Mouse (Mus musculus) limb, embryonic 11.5 days (tissue): Measurements from ENCODE around the gene Cyp4f16. TPM values are rescaled to one million over a fixed set of nuclear protein-coding genes. Genes with fewer than 3 reads are reported as not detected.
"Not testable (repeated sequence)": the region's sequence is repeated elsewhere in the genome, so short reads cannot be mapped to it uniquely, and the experiment has no call there.

Experiments used
- ATAC-seq: fragments of 200-750 bp; cut with Nextera tagmentation; 2 replicates; pipeline ENCODE4 v1.8.0; 2017; ENCODE audit warnings: low read depth; ENCODE audit not compliant: insufficient number of reproducible peaks, low FRiP score, low TSS enrichment
- DNase-seq: peaks from one replicate; pipeline ENCODE4 v3.0.0-alpha.2; 2015; ENCODE audit warnings: low spot score
- H3K27ac ChIP-seq: fragments of 300-500 bp; sonication (generic); replicated peaks from 2 replicates; pipeline ENCODE4 v1.5.1; 2014; ENCODE audit warnings: low read depth, mild to moderate bottlenecking, low read length
- H3K27me3 ChIP-seq: fragments of 300-500 bp; sonication (generic); 2 replicates; pipeline ENCODE4 v1.6.1; 2014; ENCODE audit warnings: mild to moderate bottlenecking, low read length, mixed read lengths; ENCODE audit not compliant: control insufficient read depth, insufficient read depth
- H3K36me3 ChIP-seq: fragments of 300-500 bp; sonication (generic); 2 replicates; pipeline ENCODE4 v1.6.1; 2014; ENCODE audit warnings: mild to moderate bottlenecking, low read length, moderate library complexity, mixed read lengths; ENCODE audit not compliant: control insufficient read depth, insufficient read depth
- H3K4me1 ChIP-seq: fragments of 300-500 bp; sonication (generic); 2 replicates; pipeline ENCODE4 v1.6.1; 2014; ENCODE audit warnings: low read length, mixed read lengths; ENCODE audit not compliant: control insufficient read depth, insufficient read depth
- H3K4me2 ChIP-seq: fragments of 300-500 bp; sonication (generic); 2 replicates; pipeline ENCODE4 v1.6.1; 2014; ENCODE audit warnings: low read depth, mild to moderate bottlenecking, moderate library complexity; ENCODE audit not compliant: severe bottlenecking
- H3K4me3 ChIP-seq: fragments of 300-500 bp; sonication (generic); 2 replicates; pipeline ENCODE4 v1.5.1; 2014; ENCODE audit warnings: low read depth, low read length
- H3K9ac ChIP-seq: fragments of 300-500 bp; sonication (generic); 2 replicates; pipeline ENCODE4 v1.6.1; 2014; ENCODE audit warnings: mild to moderate bottlenecking, low read length
- H3K9me3 ChIP-seq: fragments of 300-500 bp; sonication (generic); 2 replicates; pipeline ENCODE4 v1.6.1; 2016; ENCODE audit warnings: low read length; ENCODE audit not compliant: control insufficient read depth
- WGBS: fragments of 180-500 bp; shearing (Covaris S2); extraction: QIAGEN DNeasy Blood & Tissue Kit; methylation state at CpG from one replicate; pipeline ENCODE4 v1.1.7; 2014; 5-methylcytosine and 5-hydroxymethylcytosine counted together
- polyA plus RNA-seq: library from polyadenylated mRNA; unstranded; fragments of >200 nt; fragmentation: Nextera tagmentation; extraction: Ambion mirVana; gene quantifications from 2 replicates; pipeline ENCODE4 v1.2.1, GENCODE M21; 2014

Cyp4f16 gene
- polyA plus RNA-seq, 1 experiment from 2014 or later: 18.3 TPM

- H3K27me3 ChIP-seq: no peaks in the 10 kb centered on the region
- no peaks in the 10 kb centered on the region for H3K36me3 ChIP-seq
- DNase-seq (peak; percentile 91), ATAC-seq (peak; percentile 62; the same call in 1 of the 2 replicates)
- peak overlapping the region; percentile 41 for H3K4me2 ChIP-seq
- peak overlapping the region; percentile 10; the same call in 1 of the 2 replicates for H3K4me3 ChIP-seq
- no peak overlapping the region; the same call in 1 of the 2 replicates for H3K9ac ChIP-seq
- WGBS: 14% methylated on average over 26 of the region's 26 CpGs
- no peak overlapping the region for H3K27ac ChIP-seq
- 0 out of 2 replicates have a peak, but pooled peaks cover 4% of the 10 kb centered on the region for H3K4me1 ChIP-seq
- H3K9me3 ChIP-seq: no peaks in the 10 kb centered on the region
These were observed 7.7 kb upstream of the Cyp4f16 start for GRCm38 (mm10) chr17:32528408-32529337.

GRCm38 (mm10) chr17:32532356-32532755 is 4.0 kb upstream of the Cyp4f16 start:
- not testable (repeated sequence) for H3K9me3 ChIP-seq, H3K36me3 ChIP-seq, H3K27ac ChIP-seq, H3K4me3 ChIP-seq, H3K4me2 ChIP-seq, ATAC-seq, H3K27me3 ChIP-seq, H3K4me1 ChIP-seq, H3K9ac ChIP-seq, DNase-seq
- 77% methylated on average over 4 of the region's 4 CpGs for WGBS

GRCm38 (mm10) chr17:32534068-32534467 is 2.3 kb upstream of the Cyp4f16 start:
- Histone ChIP-seq H3K9me3 (no peaks in the 10 kb centered on the region), H3K36me3 (no peaks in the 10 kb centered on the region), H3K4me3 (no peak overlapping the region), H3K4me2 (no peak overlapping the region), H3K27ac (no peak overlapping the region), H3K9ac (no peak overlapping the region), H3K27me3 (no peaks in the 10 kb centered on the region), H3K4me1 (peaks cover 5% of the 10 kb centered on the region; the same call in 1 of the 2 replicates)
- DNase-seq: no peak
- ATAC-seq: no peak
- WGBS: 81% methylated on average over 6 of the region's 6 CpGs

- no peak for ATAC-seq
- no peak overlapping the region for H3K27ac ChIP-seq
- H3K36me3 ChIP-seq: no peaks in the 10 kb centered on the region
- no peaks in the 10 kb centered on the region for H3K9me3 ChIP-seq
- H3K27me3 ChIP-seq: no peaks in the 10 kb centered on the region
- peak overlapping the region; percentile 56; the same call in 1 of the 2 replicates for H3K9ac ChIP-seq
- DNase-seq: no peak
- WGBS: 67% methylated on average over 5 of the region's 5 CpGs
- peak overlapping the region; percentile 45 for H3K4me3 ChIP-seq
- peak overlapping the region; percentile 54 for H3K4me2 ChIP-seq
- H3K4me1 ChIP-seq: peaks cover 5% of the 10 kb centered on the region; the same call in 1 of the 2 replicates
These were observed 501 bp downstream of the Cyp4f16 start for GRCm38 (mm10) chr17:32536867-32537250.

GRCm38 (mm10) chr17:32544792-32545191 is 8.4 kb downstream of the Cyp4f16 start:
- not testable (repeated sequence) for H3K27ac ChIP-seq, H3K9me3 ChIP-seq, H3K9ac ChIP-seq, H3K4me2 ChIP-seq, H3K4me1 ChIP-seq, DNase-seq, H3K36me3 ChIP-seq, H3K27me3 ChIP-seq, H3K4me3 ChIP-seq, ATAC-seq
- 94% methylated on average over 5 of the region's 5 CpGs for WGBS

GRCm38 (mm10) chr17:32550377-32550776 is 14.0 kb downstream of the Cyp4f16 start:
- ATAC-seq, H3K9ac ChIP-seq, H3K36me3 ChIP-seq, H3K4me2 ChIP-seq, H3K4me3 ChIP-seq, H3K27me3 ChIP-seq, H3K27ac ChIP-seq, H3K4me1 ChIP-seq, DNase-seq, H3K9me3 ChIP-seq: not testable (repeated sequence)
- 89% methylated on average over 3 of the region's 3 CpGs for WGBS

- Histone ChIP-seq H3K4me3 (no peak overlapping the region), H3K9me3 (no peaks in the 10 kb centered on the region), H3K27me3 (no peaks in the 10 kb centered on the region), H3K9ac (no peak overlapping the region), H3K4me2 (peak overlapping the region; percentile 36; the same call in 1 of the 2 replicates), H3K4me1 (no peaks in the 10 kb centered on the region), H3K27ac (no peak overlapping the region), H3K36me3 (no peaks in the 10 kb centered on the region)
- ATAC-seq (0 out of 2 replicates have a peak, but pooled peaks have one; percentile 44), DNase-seq (peak; percentile 83)
- WGBS: 14% methylated on average over 20 of the region's 20 CpGs
These were observed 14.8 kb downstream of the Cyp4f16 start for GRCm38 (mm10) chr17:32550900-32551770.

GRCm38 (mm10) chr17:32553016-32553415 is 16.7 kb downstream of the Cyp4f16 start:
- H3K27ac ChIP-seq, H3K4me3 ChIP-seq, H3K9me3 ChIP-seq, DNase-seq, H3K4me1 ChIP-seq, H3K9ac ChIP-seq, H3K4me2 ChIP-seq, H3K27me3 ChIP-seq, H3K36me3 ChIP-seq, ATAC-seq: not testable (repeated sequence)
- 57% methylated on average over 1 of the region's 1 CpGs for WGBS
